Mouse (Mus musculus) kidney, postnatal 36 days (tissue): ENCODE data around the gene Pter.

Experiments
- DNase-seq, 2 experiments: peaks; one replicate each; pipeline ENCODE4 v3.0.0; 2021 to 2022; ENCODE audit warnings: mixed read lengths in 2 of 2

Pter gene

GRCm38 (mm10) chr2:12923804-12924591, at the start of gene Pter:
Gene Pter, plus strand, starts transcription at chr2:12924041.
- DNase-seq, result peak; percentile 95 to 96

GRCm38 (mm10) chr2:12874232-12874631, 49.6 kb upstream of the Pter start:
- DNase-seq, result no peak

GRCm38 (mm10) chr2:12879492-12879891, 44.3 kb upstream of the Pter start:
- peak in 1 of 2 experiments; percentile 73 for DNase-seq

GRCm38 (mm10) chr2:12881009-12881408, 42.8 kb upstream of the Pter start:
- no peak for DNase-seq

- DNase-seq, result no peak
These were observed 40.4 kb upstream of the Pter start for GRCm38 (mm10) chr2:12883276-12883914.

GRCm38 (mm10) chr2:12887015-12887414, 36.8 kb upstream of the Pter start:
- DNase-seq, result no peak

GRCm38 (mm10) chr2:12905786-12906185, 18.1 kb upstream of the Pter start:
- peak in 1 of 2 experiments; percentile 81 for DNase-seq

GRCm38 (mm10) chr2:12925643-12926042, 1.8 kb downstream of the Pter start:
- no peak for DNase-seq

GRCm38 (mm10) chr2:12930338-12930737, 6.5 kb downstream of the Pter start:
- no peak for DNase-seq

GRCm38 (mm10) chr2:12933905-12934304, 10.1 kb downstream of the Pter start:
- DNase-seq, result no peak

GRCm38 (mm10) chr2:12935286-12935685, 11.4 kb downstream of the Pter start:
- no peak for DNase-seq

- DNase-seq, result no peak
These were observed 13.8 kb downstream of the Pter start for GRCm38 (mm10) chr2:12937461-12938217.

GRCm38 (mm10) chr2:12938641-12939040, 14.8 kb downstream of the Pter start:
- no peak for DNase-seq

GRCm38 (mm10) chr2:12956703-12957424, 33.0 kb downstream of the Pter start:
- DNase-seq, result no peak

- no peak for DNase-seq
These were observed 46.3 kb downstream of the Pter start for GRCm38 (mm10) chr2:12970049-12970724.

GRCm38 (mm10) chr2:12973752-12974151, 49.9 kb downstream of the Pter start:
- no peak for DNase-seq

- no peak for DNase-seq
These were observed 53.5 kb downstream of the Pter start for GRCm38 (mm10) chr2:12977367-12977766.

- no peak for DNase-seq
These were observed 54.9 kb downstream of the Pter start for GRCm38 (mm10) chr2:12978771-12979170.

GRCm38 (mm10) chr2:12984901-12985732, 61.3 kb downstream of the Pter start:
- DNase-seq, result no peak

- no peak for DNase-seq
These were observed 76.2 kb downstream of the Pter start for GRCm38 (mm10) chr2:13000026-13000425.

GRCm38 (mm10) chr2:13008433-13008832, 84.6 kb downstream of the Pter start:
- no peak for DNase-seq
